Mouse (Mus musculus) forebrain, postnatal 0 days (tissue): Measurements from ENCODE around the gene Gm5148. TPM values are rescaled to one million over a fixed set of nuclear protein-coding genes. Genes with fewer than 3 reads are reported as not detected.
A peak's percentile ranks its signal among the peaks of the same experiment; 100 is the strongest.

ENCODE experiments used
- ATAC-seq: fragments of 200-750 bp; cut with Nextera tagmentation; 2 replicates; pipeline ENCODE4 v1.8.0; 2017; ENCODE audit warnings: mild to moderate bottlenecking, moderate library complexity
- DNase-seq: peaks from one replicate; pipeline ENCODE4 v3.0.0-alpha.2; 2015
- H3K27ac ChIP-seq: fragments of 300-500 bp; sonication (generic); 2 replicates; pipeline ENCODE4 v1.5.1; 2014; ENCODE audit warnings: low read depth, mild to moderate bottlenecking, antibody characterized with exemption, low read length, moderate library complexity, mixed read lengths
- H3K27me3 ChIP-seq: fragments of 300-500 bp; sonication (generic); 2 replicates; pipeline ENCODE4 v1.6.1; 2014; ENCODE audit warnings: mild to moderate bottlenecking, low read length, mixed read lengths; ENCODE audit not compliant: insufficient read depth
- H3K36me3 ChIP-seq: fragments of 300-500 bp; sonication (generic); 2 replicates; pipeline ENCODE4 v1.6.1; 2014; ENCODE audit warnings: mild to moderate bottlenecking, moderate library complexity; ENCODE audit not compliant: insufficient read depth
- H3K4me1 ChIP-seq: fragments of 300-500 bp; sonication (generic); 2 replicates; pipeline ENCODE4 v1.6.1; 2014; ENCODE audit warnings: antibody characterized with exemption; ENCODE audit not compliant: insufficient read depth
- H3K4me2 ChIP-seq: fragments of 300-500 bp; sonication (generic); 2 replicates; pipeline ENCODE4 v1.6.1; 2014; ENCODE audit warnings: low read depth, mild to moderate bottlenecking, moderate library complexity
- H3K4me3 ChIP-seq: fragments of 300-500 bp; sonication (generic); 2 replicates; pipeline ENCODE4 v1.5.1; 2014; ENCODE audit warnings: low read depth, low read length, mixed read lengths
- H3K9ac ChIP-seq: fragments of 300-500 bp; sonication (generic); 2 replicates; pipeline ENCODE4 v1.6.1; 2014; ENCODE audit warnings: mild to moderate bottlenecking
- H3K9me3 ChIP-seq: fragments of 300-500 bp; sonication (generic); 2 replicates; pipeline ENCODE4 v1.6.1; 2016; ENCODE audit warnings: low read length
- CTCF ChIP-seq: sonication (generic); IDR thresholded peaks from 2 replicates; pipeline ENCODE4 v1.5.1; 2016; ENCODE audit warnings: antibody characterized with exemption, control low read depth, low read depth
- WGBS: fragments of 180-500 bp; shearing (Covaris S2); extraction: QIAGEN DNeasy Blood & Tissue Kit; methylation state at CpG from one replicate; pipeline ENCODE4 v1.1.7; 2014; 5-methylcytosine and 5-hydroxymethylcytosine counted together
- polyA plus RNA-seq: library from polyadenylated mRNA; unstranded; fragments of >200 nt; fragmentation: Nextera tagmentation; extraction: Ambion mirVana; gene quantifications from 2 replicates; pipeline ENCODE4 v1.2.1, GENCODE M21; 2015
- total RNA-seq: library from RNA; depleted of rRNA; stranded (reverse); fragments of >200 nt; gene quantifications from 2 replicates; pipeline ENCODE4 v1.2.3, GENCODE M21; 2014

Gene Gm5148
- total and polyA plus RNA-seq, 2 experiments from 2014 or later, result 4.9 to 11.9 TPM

GRCm38 (mm10) chr3:37712501-37712900 is 11.8 kb downstream of the Gm5148 start:
- Histone ChIP-seq H3K27me3 (no peaks in the 10 kb centered on the region), H3K4me1 (no peaks in the 10 kb centered on the region), H3K4me2 (no peak overlapping the region), H3K36me3 (no peaks in the 10 kb centered on the region), H3K4me3 (no peak overlapping the region), H3K27ac (no peak overlapping the region), H3K9me3 (no peaks in the 10 kb centered on the region), H3K9ac (no peak overlapping the region)
- no peak for TF ChIP-seq CTCF
- 47% methylated on average over 9 of the region's 9 CpGs for WGBS
- DNase-seq (peak; percentile 45), ATAC-seq (no peak)

DNA sequence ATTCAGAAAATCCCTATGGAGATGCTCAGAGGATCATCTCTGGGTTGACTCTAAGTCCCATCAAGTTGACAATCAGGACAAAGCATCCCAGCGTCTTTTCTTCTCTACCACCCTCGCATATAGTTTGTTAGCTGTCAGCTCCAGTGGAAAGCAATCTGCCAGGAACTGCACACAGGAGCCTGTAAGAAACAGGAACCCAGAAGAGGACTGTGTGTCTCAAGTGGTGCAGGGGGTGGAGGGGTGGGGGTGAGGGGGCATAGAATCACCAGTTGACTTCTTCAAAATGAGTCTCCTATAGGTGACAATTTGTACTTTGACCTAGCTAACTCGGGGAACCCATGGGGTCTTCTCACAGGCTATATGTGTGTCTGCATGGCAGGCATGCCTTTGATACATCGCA is 12.7 kb downstream of the Gm5148 start:
- no peaks in the 10 kb centered on the region for H3K4me1 ChIP-seq
- no peak overlapping the region for H3K27ac ChIP-seq
- H3K36me3 ChIP-seq, result no peaks in the 10 kb centered on the region
- 81% methylated on average over 4 of the region's 4 CpGs for WGBS
- no peak for TF ChIP-seq CTCF
- no peaks in the 10 kb centered on the region for H3K9me3 ChIP-seq
- no peak overlapping the region for H3K9ac ChIP-seq
- H3K27me3 ChIP-seq, result no peaks in the 10 kb centered on the region
- DNase-seq (no peak), ATAC-seq (no peak)
- no peak overlapping the region for H3K4me2 ChIP-seq
- no peak overlapping the region for H3K4me3 ChIP-seq

- Histone ChIP-seq H3K9me3 (no peaks in the 10 kb centered on the region), H3K4me3 (no peak overlapping the region), H3K9ac (no peak overlapping the region), H3K36me3 (no peaks in the 10 kb centered on the region), H3K27ac (no peak overlapping the region), H3K27me3 (no peaks in the 10 kb centered on the region), H3K4me1 (no peaks in the 10 kb centered on the region), H3K4me2 (no peak overlapping the region)
- WGBS, result 85% methylated on average over 6 of the region's 6 CpGs
- no peak for ATAC-seq
- TF ChIP-seq CTCF, result no peak
- no peak for DNase-seq
Measured at GRCm38 (mm10) chr3:37707801-37708200, 16.5 kb downstream of the Gm5148 start.

GRCm38 (mm10) chr3:37706439-37706838 is 17.9 kb downstream of the Gm5148 start:
- Histone ChIP-seq H3K27me3 (no peaks in the 10 kb centered on the region), H3K9ac (no peak overlapping the region), H3K27ac (no peak overlapping the region), H3K4me3 (no peak overlapping the region), H3K36me3 (no peaks in the 10 kb centered on the region), H3K4me2 (no peak overlapping the region), H3K9me3 (no peaks in the 10 kb centered on the region), H3K4me1 (no peaks in the 10 kb centered on the region)
- ATAC-seq (no peak), DNase-seq (no peak)
- 91% methylated on average over 4 of the region's 4 CpGs for WGBS
- TF ChIP-seq CTCF, result no peak

- no peaks in the 10 kb centered on the region for H3K4me1 ChIP-seq
- no peak overlapping the region for H3K4me2 ChIP-seq
- no peak overlapping the region for H3K27ac ChIP-seq
- H3K4me3 ChIP-seq, result no peak overlapping the region
- no peaks in the 10 kb centered on the region for H3K36me3 ChIP-seq
- 59% methylated on average over 6 of the region's 6 CpGs for WGBS
- no peak for DNase-seq
- H3K9me3 ChIP-seq, result no peaks in the 10 kb centered on the region
- no peak for TF ChIP-seq CTCF
- H3K9ac ChIP-seq, result no peak overlapping the region
- H3K27me3 ChIP-seq, result no peaks in the 10 kb centered on the region
- no peak for ATAC-seq
Measured at GRCm38 (mm10) chr3:37705436-37705835, 18.9 kb downstream of the Gm5148 start.

- 57% methylated on average over 14 of the region's 14 CpGs for WGBS
- H3K4me2 ChIP-seq, result no peak overlapping the region
- no peak for TF ChIP-seq CTCF
- H3K9ac ChIP-seq, result no peak overlapping the region
- H3K27me3 ChIP-seq, result no peaks in the 10 kb centered on the region
- no peak for DNase-seq
- no peak overlapping the region for H3K27ac ChIP-seq
- ATAC-seq, result no peak
- no peak overlapping the region for H3K4me3 ChIP-seq
- no peaks in the 10 kb centered on the region for H3K36me3 ChIP-seq
- no peaks in the 10 kb centered on the region for H3K4me1 ChIP-seq
- H3K9me3 ChIP-seq, result no peaks in the 10 kb centered on the region
Measured at GRCm38 (mm10) chr3:37704701-37705279, 19.5 kb downstream of the Gm5148 start.

DNA sequence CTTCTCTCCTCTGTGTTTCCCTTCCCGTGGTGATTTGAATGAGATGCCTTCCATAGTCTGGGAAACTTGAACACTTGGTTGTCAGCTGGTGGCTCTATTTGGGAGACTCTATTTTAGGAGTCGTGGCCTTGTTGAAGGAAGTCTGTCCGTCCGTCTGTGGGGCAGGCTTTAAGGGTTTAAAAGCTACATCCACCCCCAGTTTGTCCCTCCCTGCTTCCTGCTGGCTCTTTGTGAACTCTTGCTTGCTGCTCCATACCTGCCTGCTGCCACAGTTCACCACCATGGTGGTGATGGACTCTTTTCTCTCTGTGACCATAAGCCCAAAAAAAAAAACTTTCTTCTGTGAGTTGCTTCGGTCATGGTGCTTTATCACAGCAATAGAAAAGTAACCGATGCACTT is 21.2 kb downstream of the Gm5148 start:
- Histone ChIP-seq H3K4me1 (no peaks in the 10 kb centered on the region), H3K9ac (no peak overlapping the region), H3K27ac (no peak overlapping the region), H3K4me2 (no peak overlapping the region), H3K4me3 (no peak overlapping the region), H3K9me3 (no peaks in the 10 kb centered on the region), H3K36me3 (no peaks in the 10 kb centered on the region), H3K27me3 (no peaks in the 10 kb centered on the region)
- ATAC-seq, result no peak
- DNase-seq, result no peak
- TF ChIP-seq CTCF, result no peak
- 93% methylated on average over 6 of the region's 6 CpGs for WGBS

- Histone ChIP-seq H3K4me3 (no peak overlapping the region), H3K4me2 (no peak overlapping the region), H3K27me3 (no peaks in the 10 kb centered on the region), H3K27ac (no peak overlapping the region), H3K36me3 (no peaks in the 10 kb centered on the region), H3K4me1 (no peaks in the 10 kb centered on the region), H3K9me3 (no peaks in the 10 kb centered on the region), H3K9ac (no peak overlapping the region)
- 79% methylated on average over 8 of the region's 8 CpGs for WGBS
- DNase-seq, result no peak
- ATAC-seq, result no peak
- TF ChIP-seq CTCF, result no peak
Measured at GRCm38 (mm10) chr3:37693552-37693951, 30.7 kb downstream of the Gm5148 start.
